Mouse (Mus musculus): Measurements from ENCODE around the gene Fgfr2.

GRCm38 (mm10) chr7:132098441-132098840 lies 1024.7 kb downstream of the Fgfr2 start:
- TF ChIP-seq POLR2A (IDR thresholded peaks at IDR 0.05; ENCODE audit: borderline replicate concordance, extremely low read depth, low read depth, low read length) (no peak), CTCF (IDR thresholded peaks at IDR 0.05; ENCODE audit: insufficient read depth, low read length) (no peak)
